Mouse (Mus musculus) heart, adult 2 months (tissue): ENCODE measurements around the gene Hdac9.

ENCODE experiments used
- CTCF ChIP-seq: fragments of 200-600 bp; IDR thresholded peaks from 2 replicates; pipeline ENCODE4 v1.8.1; 2022; ENCODE audit warnings: antibody characterized with exemption, mild to moderate bottlenecking, moderate library complexity
- POLR2A ChIP-seq: fragments of 200-500 bp; IDR thresholded peaks from 2 replicates; pipeline ENCODE4 v1.6.1; 2011; ENCODE audit warnings: mild to moderate bottlenecking, low read depth, low read length, control low read depth; ENCODE audit not compliant: insufficient read depth

DNA sequence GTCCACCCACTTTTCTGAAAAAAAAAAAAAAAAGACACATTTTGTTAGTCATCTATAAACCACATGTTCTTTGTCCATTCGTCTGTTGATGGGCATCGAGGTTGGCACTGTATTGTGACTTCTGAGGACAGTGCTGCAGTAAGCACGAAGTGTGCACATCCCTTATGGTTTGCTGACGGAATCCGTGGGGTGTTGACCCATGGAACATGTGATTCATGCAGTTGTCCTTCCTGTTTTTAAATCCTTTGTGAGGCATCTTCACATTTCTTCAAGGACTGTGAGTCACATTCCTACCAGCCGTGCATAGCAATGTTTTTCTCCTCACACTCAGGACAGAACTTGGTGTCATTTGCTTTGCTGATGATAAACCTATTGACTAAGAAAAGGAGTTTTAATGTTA is 875.9 kb downstream of the Hdac9 start:
- TF ChIP-seq CTCF (no peak), POLR2A (no peak)
